Mouse (Mus musculus) telencephalon, adult 2 months (tissue): ENCODE data around the gene Abcg4.

ENCODE experiments used
- DNase-seq: peaks from one replicate; pipeline ENCODE4 v3.0.0-alpha.2; 2011; ENCODE audit warnings: low read depth, low spot score

The Abcg4 gene

GRCm38 (mm10) chr9:44286256-44286850, 2.1 kb downstream of the Abcg4 start:
- no peak for DNase-seq

GRCm38 (mm10) chr9:44283183-44283582, 5.2 kb downstream of the Abcg4 start:
- no peak for DNase-seq

GRCm38 (mm10) chr9:44269973-44270372, 18.4 kb downstream of the Abcg4 start:
- no peak for DNase-seq

GRCm38 (mm10) chr9:44269077-44269476, 19.3 kb downstream of the Abcg4 start:
- no peak for DNase-seq

GRCm38 (mm10) chr9:44268432-44268831, 20.0 kb downstream of the Abcg4 start, which contains the start of gene Nlrx1:
Nlrx1 (minus strand) TSS chr9:44268599.
- no peak for DNase-seq

GRCm38 (mm10) chr9:44268027-44268360, 20.4 kb downstream of the Abcg4 start:
- DNase-seq: peak; percentile 44

- no peak for DNase-seq
Measured at GRCm38 (mm10) chr9:44267319-44268026, 20.9 kb downstream of the Abcg4 start.

- peak; percentile 76 for DNase-seq
Measured at GRCm38 (mm10) chr9:44266478-44267226, 21.8 kb downstream of the Abcg4 start.

GRCm38 (mm10) chr9:44261388-44261787, 27.0 kb downstream of the Abcg4 start:
- DNase-seq: no peak

GRCm38 (mm10) chr9:44259014-44259413, 29.4 kb downstream of the Abcg4 start:
- no peak for DNase-seq

- DNase-seq: no peak
Measured at GRCm38 (mm10) chr9:44256213-44256612, 32.2 kb downstream of the Abcg4 start.

GRCm38 (mm10) chr9:44255136-44255521, 33.3 kb downstream of the Abcg4 start:
- no peak for DNase-seq

GRCm38 (mm10) chr9:44254508-44255135, 33.8 kb downstream of the Abcg4 start:
- no peak for DNase-seq

- DNase-seq: no peak
Measured at GRCm38 (mm10) chr9:44253441-44253840, 35.0 kb downstream of the Abcg4 start.

- DNase-seq: no peak
Measured at GRCm38 (mm10) chr9:44251314-44251713, 37.1 kb downstream of the Abcg4 start, which contains the start of gene Pdzd3. Pdzd3 (minus strand) TSS chr9:44251471.

GRCm38 (mm10) chr9:44250445-44250844, 38.0 kb downstream of the Abcg4 start:
- no peak for DNase-seq

GRCm38 (mm10) chr9:44249181-44250146, 39.0 kb downstream of the Abcg4 start:
- DNase-seq: no peak

GRCm38 (mm10) chr9:44247907-44248306, 40.5 kb downstream of the Abcg4 start:
- no peak for DNase-seq

GRCm38 (mm10) chr9:44243621-44244020, 44.8 kb downstream of the Abcg4 start:
- DNase-seq: no peak

GRCm38 (mm10) chr9:44241418-44241817, 47.0 kb downstream of the Abcg4 start:
- DNase-seq: no peak

GRCm38 (mm10) chr9:44240911-44241310, 47.5 kb downstream of the Abcg4 start:
- no peak for DNase-seq
